Mouse (Mus musculus): ENCODE data around the gene Leng9. TPM values are rescaled to one million over a fixed set of nuclear protein-coding genes. Genes with fewer than 3 reads are reported as not detected.

The Leng9 gene
- 14.8 TPM for total RNA-seq (2023)

GRCm38 (mm10) chr7:4150059-4150541, at the start of gene Leng9:
TSS of gene Leng9 (minus strand) at chr7:4150374.

DNA sequence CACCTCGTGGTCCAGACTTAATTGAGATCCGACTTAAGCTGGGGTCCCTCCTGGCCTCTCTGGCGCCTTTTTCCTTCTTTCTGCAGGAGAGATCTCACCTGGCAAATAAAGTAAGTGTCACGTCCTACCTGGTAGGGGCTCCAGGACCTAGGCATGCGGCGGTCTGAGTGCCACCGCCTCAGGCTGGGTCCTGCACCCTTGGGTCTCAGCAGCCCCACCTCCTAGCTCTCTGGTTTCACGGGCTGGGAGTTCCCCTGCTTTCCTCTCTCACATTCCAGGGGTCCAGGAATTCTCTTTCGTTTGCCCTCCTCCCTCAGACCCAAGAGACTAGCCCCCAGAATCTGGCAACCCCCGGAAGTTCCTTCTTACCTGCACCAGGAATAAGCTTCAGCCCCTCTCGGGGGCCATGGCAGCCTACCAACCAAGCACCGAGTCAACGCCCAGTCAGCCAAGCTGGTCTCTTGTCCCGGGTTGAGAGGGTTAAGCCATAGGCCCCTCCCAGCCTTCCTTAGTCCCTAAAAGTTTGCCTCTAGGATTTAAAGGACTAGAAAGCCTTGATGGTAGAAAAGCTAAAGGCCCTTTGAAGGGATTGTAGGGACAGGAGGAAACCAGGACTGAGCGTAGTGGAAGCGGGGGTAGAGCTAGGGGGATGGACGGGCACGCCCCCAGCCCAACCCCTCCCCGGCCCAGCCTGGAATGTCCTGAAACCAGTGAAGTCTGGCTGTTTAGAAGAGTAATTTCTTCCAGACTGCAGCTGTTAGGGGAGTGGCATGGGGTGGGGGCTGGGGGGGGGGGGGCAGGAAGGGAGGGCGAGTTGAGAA, 14.1 kb upstream of the Leng9 start, which contains the start of gene Cdc42ep5:
Gene Cdc42ep5, minus strand, starts transcription at position 771 of the 821 bp plus-strand sequence.

DNA sequence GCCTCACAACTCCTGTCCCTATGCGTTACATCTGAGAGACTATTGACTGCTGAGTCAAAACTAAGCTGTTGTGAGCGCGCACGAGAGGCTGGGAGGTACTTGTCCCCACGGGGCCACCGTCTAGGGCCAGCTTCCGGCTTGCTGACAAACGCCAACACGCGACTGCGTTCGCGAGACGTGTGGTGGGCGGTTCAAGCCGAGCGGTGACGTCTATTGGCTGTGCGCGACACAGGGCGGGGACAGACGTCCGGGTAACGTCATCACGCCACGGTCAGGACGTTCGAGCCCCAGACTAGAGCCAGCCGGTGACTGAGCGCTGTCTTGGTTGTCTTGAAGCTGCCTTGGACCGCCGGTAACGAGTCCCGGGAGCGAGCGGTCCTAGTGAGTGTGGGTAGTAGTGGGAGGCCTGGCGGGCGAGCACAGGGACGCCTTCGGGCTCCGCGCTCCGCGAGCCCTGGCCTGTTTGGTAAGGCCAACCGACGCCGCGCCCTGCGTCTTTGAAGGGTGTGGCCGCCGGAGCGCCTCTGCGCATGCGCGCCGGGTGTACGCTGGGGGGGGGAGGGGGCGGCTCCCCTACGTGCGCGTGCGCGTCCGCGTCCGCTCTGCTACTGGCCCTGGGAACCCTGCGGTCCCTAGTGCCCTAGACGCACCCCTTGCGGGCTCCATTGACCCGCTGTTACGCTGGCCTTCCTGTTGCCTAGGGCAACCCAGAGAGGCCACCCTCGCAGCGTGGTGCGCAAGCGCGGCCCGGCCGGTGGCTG, 13.2 kb downstream of the Leng9 start, which contains the start of gene Leng8:
Gene Leng8, plus strand, starts transcription at position 269 of the 761 bp plus-strand sequence.

DNA sequence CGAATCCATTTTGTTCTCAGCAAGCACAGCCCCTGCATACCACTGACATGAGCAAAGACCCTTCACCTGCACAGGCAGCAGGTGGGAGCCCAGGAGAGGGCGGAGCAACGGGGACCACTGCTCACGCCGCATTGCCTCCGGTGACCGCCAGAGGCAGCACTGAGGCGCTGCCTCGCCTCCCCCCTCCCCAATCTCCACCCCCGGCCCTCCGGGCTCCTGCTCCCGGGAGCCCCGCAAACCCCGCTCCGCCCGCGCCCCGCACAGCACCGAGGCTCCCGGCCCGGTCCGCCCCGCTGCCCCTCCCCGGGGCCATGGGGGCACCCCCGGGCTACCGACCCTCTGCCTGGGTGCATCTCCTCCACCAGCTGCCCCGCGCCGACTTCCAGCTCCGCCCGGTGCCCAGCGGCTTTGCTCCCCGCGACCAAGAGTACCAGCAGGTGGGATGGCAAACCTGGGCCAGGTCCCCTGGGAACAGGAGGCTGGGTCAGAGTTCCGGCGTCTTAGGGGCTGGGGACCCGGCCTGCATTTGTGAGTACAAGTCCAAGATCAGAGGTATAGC, 30.8 kb downstream of the Leng9 start, which contains the start of gene Ttyh1:
Gene Ttyh1, plus strand, starts transcription at position 65 of the 559 bp plus-strand sequence.

Other genes with a start within 250 kb of the Leng9 start
- 1.2 TPM for gene Lilra6, start 234.9 kb downstream of the Leng9 start, total RNA-seq (2023)
- 11.1 TPM for gene Lair1, start 87.2 kb downstream of the Leng9 start, total RNA-seq (2023)
- gene Ttyh1, start 31.0 kb downstream of the Leng9 start, total RNA-seq (2023): not detected
- 436 TPM for gene Leng8, start 13.3 kb downstream of the Leng9 start, total RNA-seq (2023)
- 0.59 TPM for gene Cdc42ep5, start 14.5 kb upstream of the Leng9 start, total RNA-seq (2023)
- gene Lilra5, start 87.4 kb upstream of the Leng9 start, total RNA-seq (2023): not detected
- 2.2 TPM for gene Ncr1, start 187.3 kb upstream of the Leng9 start, total RNA-seq (2023)
- gene Gp6, start 247.4 kb upstream of the Leng9 start, total RNA-seq (2023): not detected

All from CD4-positive naive resting alpha-beta T cell, adult 57 days (primary cell).